Mouse (Mus musculus) Patski (cell line): ENCODE results near the gene Hnrnpu. TPM values are rescaled to one million over a fixed set of nuclear protein-coding genes. Genes with fewer than 3 reads are reported as not detected.
A peak's percentile ranks its signal among the peaks of the same experiment; 100 is the strongest.
"Not testable (repeated sequence)": the region's sequence is repeated elsewhere in the genome, so short reads cannot be mapped to it uniquely, and the experiment has no call there.

Experiments used
- ATAC-seq: fragments of 100-300 bp; one replicate; pipeline ENCODE4 v1.8.0; 2021
- CTCF ChIA-PET: fragments of 350-600 bp; sonication (Branson Sonifier 250); formaldehyde crosslinking; loops from one replicate; lab custom pipeline; 2022; ENCODE audit warnings: inconsistent platforms; lab: Charles Lee
- POLR2A ChIA-PET: fragments of 350-600 bp; sonication (Branson Sonifier 250); formaldehyde crosslinking; loops from one replicate; lab custom pipeline; 2022; ENCODE audit warnings: antibody characterized with exemption, inconsistent platforms; lab: Charles Lee
- DNase-seq: peaks from one replicate; pipeline ENCODE4 v3.0.0-alpha.2; 2011; ENCODE audit warnings: low read depth, low spot score
- H3K27me3 ChIP-seq: fragments of 371-371 bp; one replicate; pipeline ENCODE4 v1.5.1; 2021
- CTCF ChIP-seq: fragments of 100-300 bp; IDR thresholded peaks from one replicate; pipeline ENCODE4 v1.5.1; 2021
- in situ Hi-C: fragments of 300-500 bp; cut with MboI; formaldehyde crosslinking; loops from 3 replicates; pipeline ENCODE4 v1.11.1; 2018; ENCODE audit warnings: low pct_unique_long_range_greater_than_20kb, mixed read lengths
- polyA plus RNA-seq: library from polyadenylated mRNA; unstranded; gene quantifications from one replicate; pipeline ENCODE4 v1.2.3, GENCODE M21; 2021

Hnrnpu gene
- polyA plus RNA-seq, 1 experiment from 2014 or later = 500 TPM

- CTCF ChIA-PET = interaction anchor here (1.2 to 1.6 kb wide), 2 partner anchors 13 to 176 kb away, joined by 3 read pairs; no protein-coding TSS in a partner anchor
- in situ Hi-C loops = loop anchor here (10.0 kb wide), 1 partner anchor 177 kb away; no protein-coding TSS in a partner anchor
- ATAC-seq = no peak
Observed at GRCm38 (mm10) chr1:178287601-178288176, 49.9 kb downstream of the Hnrnpu start.

GRCm38 (mm10) chr1:178283946-178284720 is 53.5 kb downstream of the Hnrnpu start:
- no peak for TF ChIP-seq CTCF
- no peak for ATAC-seq
- DNase-seq = no peak
- in situ Hi-C loops = loop anchor here (10.0 kb wide), 1 partner anchor 181 kb away; no protein-coding TSS in a partner anchor
- ChIA-PET POLR2A (no interaction called here), CTCF (interaction anchor here (0.6 to 1.2 kb wide), 2 partner anchors 10 to 170 kb away, joined by 3 read pairs; no protein-coding TSS in a partner anchor)
- H3K27me3 ChIP-seq = no peaks in the 10 kb centered on the region

More at GRCm38 (mm10) chr1:178287601-178288176, 49.9 kb downstream of the Hnrnpu start:
- POLR2A ChIA-PET = no interaction called here
- DNase-seq = no peak
- no peak for TF ChIP-seq CTCF
- H3K27me3 ChIP-seq = no peaks in the 10 kb centered on the region

GRCm38 (mm10) chr1:178283314-178283713 is 54.3 kb downstream of the Hnrnpu start:
- DNase-seq, H3K27me3 ChIP-seq, ATAC-seq, POLR2A ChIA-PET: not testable (repeated sequence)
- CTCF ChIA-PET = interaction anchor here (1.0 to 1.2 kb wide), 2 partner anchors 15 to 171 kb away, joined by 3 read pairs; no protein-coding TSS in a partner anchor
- in situ Hi-C loops = loop anchor here (10.0 kb wide), 1 partner anchor 181 kb away; no protein-coding TSS in a partner anchor

- in situ Hi-C loops = no loop called here
- CTCF ChIA-PET = no interaction called here
- POLR2A ChIA-PET = no interaction called here
- H3K27me3 ChIP-seq = peaks cover 5% of the 10 kb centered on the region
- TF ChIP-seq CTCF = no peak
- DNase-seq (no peak), ATAC-seq (peak; percentile 39)
Observed at GRCm38 (mm10) chr1:178276054-178276911, 61.3 kb downstream of the Hnrnpu start.

GRCm38 (mm10) chr1:178275738-178276053 is 61.9 kb downstream of the Hnrnpu start:
- no peak for TF ChIP-seq CTCF
- CTCF ChIA-PET = no interaction called here
- H3K27me3 ChIP-seq = peaks cover 5% of the 10 kb centered on the region
- POLR2A ChIA-PET = no interaction called here
- DNase-seq (no peak), ATAC-seq (no peak)
- in situ Hi-C loops = no loop called here

- CTCF ChIA-PET = no interaction called here
Observed at GRCm38 (mm10) chr1:178275174-178275730, 62.3 kb downstream of the Hnrnpu start.

More at GRCm38 (mm10) chr1:178275174-178275730, 62.3 kb downstream of the Hnrnpu start:
- ATAC-seq = no peak
- in situ Hi-C loops = no loop called here
- POLR2A ChIA-PET = no interaction called here
- TF ChIP-seq CTCF = no peak
- H3K27me3 ChIP-seq = peaks cover 5% of the 10 kb centered on the region
- DNase-seq = no peak

Other genes starting within 250 kb of the Hnrnpu start
- 17.4 TPM for gene Desi2, start 150.4 kb downstream of the Hnrnpu start, polyA plus RNA-seq
- 98.4 TPM for gene Cox20, start 18.7 kb downstream of the Hnrnpu start, polyA plus RNA-seq
- 3.7 TPM for gene Efcab2, start 68.3 kb upstream of the Hnrnpu start, polyA plus RNA-seq
- gene Kif26b, start 191.3 kb upstream of the Hnrnpu start, polyA plus RNA-seq = 6.5 TPM